Mouse (Mus musculus) lung, adult 2 months (tissue): ENCODE measurements around the gene Astn2.

ENCODE experiments used
- CTCF ChIP-seq: fragments of 200-500 bp; IDR thresholded peaks from 2 replicates; pipeline ENCODE4 v1.5.1; 2011; ENCODE audit warnings: mild to moderate bottlenecking, low read length, control low read depth; ENCODE audit not compliant: insufficient read depth
- POLR2A ChIP-seq: fragments of 200-500 bp; IDR thresholded peaks from 2 replicates; pipeline ENCODE4 v1.6.1; 2011; ENCODE audit warnings: low read depth, mild to moderate bottlenecking, control low read depth, low read length, borderline replicate concordance; ENCODE audit errors: extremely low read depth

- TF ChIP-seq POLR2A (no peak), CTCF (no peak)
Measured at GRCm38 (mm10) chr4:65423068-65423625, 981.3 kb downstream of the Astn2 start.
